Mouse (Mus musculus): ENCODE measurements at regions not wholly inside any gene's neighbourhood (a gene's known extent, or its start where the extent isn't known, plus 50 kb on each side); places are given as distances from the start of the nearest gene placed in this dataset.

GRCm38 (mm10) chr17:84129204-84129603, 58.5 kb downstream of the Zfp36l2 start:
- Histone ChIP-seq H3K27me3 (ENCODE audit: control insufficient read depth, insufficient read depth, low read length) (no peaks in the 10 kb centered on the region), H3K4me1 (ENCODE audit: control insufficient read depth, insufficient read depth, low read length) (no peaks in the 10 kb centered on the region; the same call in 1 of the 2 replicates), H3K9ac (ENCODE audit: low read depth, low read length) (no peak overlapping the region), H3K36me3 (ENCODE audit: control insufficient read depth, insufficient read depth, low read length) (no peaks in the 10 kb centered on the region), H3K9me3 (replicated peaks; ENCODE audit: control insufficient read depth, low read length) (no peaks in the 10 kb centered on the region), H3K4me3 (ENCODE audit: low read depth, low read length) (no peak overlapping the region), H3K27ac (ENCODE audit: low read depth, low read length) (no peak overlapping the region), H3K4me2 (no peak overlapping the region)
- no peak for ATAC-seq (replicated peaks; ENCODE audit: insufficient number of reproducible peaks, low FRiP score, low TSS enrichment)
- 68% methylated on average over 13 of the region's 13 CpGs for WGBS (ENCODE audit: insufficient replicate concordance)

- Histone ChIP-seq H3K36me3 (ENCODE audit: control insufficient read depth, insufficient read depth, low read length) (no peaks in the 10 kb centered on the region), H3K4me1 (ENCODE audit: control insufficient read depth, insufficient read depth, low read length) (no peaks in the 10 kb centered on the region; the same call in 1 of the 2 replicates), H3K9ac (ENCODE audit: low read depth, low read length) (no peak overlapping the region), H3K4me3 (ENCODE audit: low read depth, low read length) (no peak overlapping the region), H3K9me3 (replicated peaks; ENCODE audit: control insufficient read depth, low read length) (no peaks in the 10 kb centered on the region), H3K4me2 (no peak overlapping the region), H3K27ac (ENCODE audit: low read depth, low read length) (no peak overlapping the region), H3K27me3 (ENCODE audit: control insufficient read depth, insufficient read depth, low read length) (no peaks in the 10 kb centered on the region)
- no peak for ATAC-seq (replicated peaks; ENCODE audit: insufficient number of reproducible peaks, low FRiP score, low TSS enrichment)
- 72% methylated on average over 5 of the region's 5 CpGs for WGBS (ENCODE audit: insufficient replicate concordance)
Observed at GRCm38 (mm10) chr17:84128262-84128661, 59.5 kb downstream of the Zfp36l2 start.

- 58% methylated on average over 5 of the region's 5 CpGs for WGBS (ENCODE audit: insufficient replicate concordance)
- H3K9me3 ChIP-seq (replicated peaks; ENCODE audit: control insufficient read depth, low read length): no peaks in the 10 kb centered on the region
- H3K27me3 ChIP-seq (ENCODE audit: control insufficient read depth, insufficient read depth, low read length): no peaks in the 10 kb centered on the region
- ATAC-seq (replicated peaks; ENCODE audit: insufficient number of reproducible peaks, low FRiP score, low TSS enrichment): no peak
- no peaks in the 10 kb centered on the region; the same call in 1 of the 2 replicates for H3K4me1 ChIP-seq (ENCODE audit: control insufficient read depth, insufficient read depth, low read length)
- no peak overlapping the region for H3K9ac ChIP-seq (ENCODE audit: low read depth, low read length)
- H3K36me3 ChIP-seq (ENCODE audit: control insufficient read depth, insufficient read depth, low read length): no peaks in the 10 kb centered on the region
- H3K27ac ChIP-seq (ENCODE audit: low read depth, low read length): no peak overlapping the region
- H3K4me2 ChIP-seq: no peak overlapping the region
- H3K4me3 ChIP-seq (ENCODE audit: low read depth, low read length): no peak overlapping the region
Observed at GRCm38 (mm10) chr17:84126168-84126567, 61.6 kb downstream of the Zfp36l2 start.

GRCm38 (mm10) chr17:84123161-84123560, 64.6 kb downstream of the Zfp36l2 start:
- no peak for ATAC-seq (replicated peaks; ENCODE audit: insufficient number of reproducible peaks, low FRiP score, low TSS enrichment)
- Histone ChIP-seq H3K4me1 (ENCODE audit: control insufficient read depth, insufficient read depth, low read length) (0 out of 2 replicates have a peak, but pooled peaks cover 3% of the 10 kb centered on the region), H3K4me3 (ENCODE audit: low read depth, low read length) (no peak overlapping the region), H3K27ac (ENCODE audit: low read depth, low read length) (no peak overlapping the region), H3K36me3 (ENCODE audit: control insufficient read depth, insufficient read depth, low read length) (no peaks in the 10 kb centered on the region), H3K9me3 (replicated peaks; ENCODE audit: control insufficient read depth, low read length) (no peaks in the 10 kb centered on the region), H3K9ac (ENCODE audit: low read depth, low read length) (no peak overlapping the region), H3K4me2 (no peak overlapping the region), H3K27me3 (ENCODE audit: control insufficient read depth, insufficient read depth, low read length) (no peaks in the 10 kb centered on the region)
- 81% methylated on average over 2 of the region's 2 CpGs for WGBS (ENCODE audit: insufficient replicate concordance)

- Histone ChIP-seq H3K27ac (ENCODE audit: low read depth, low read length) (no peak overlapping the region), H3K9me3 (replicated peaks; ENCODE audit: control insufficient read depth, low read length) (no peaks in the 10 kb centered on the region), H3K36me3 (ENCODE audit: control insufficient read depth, insufficient read depth, low read length) (no peaks in the 10 kb centered on the region), H3K4me2 (no peak overlapping the region), H3K4me1 (ENCODE audit: control insufficient read depth, insufficient read depth, low read length) (peaks cover 3% of the 10 kb centered on the region; the same call in 1 of the 2 replicates), H3K4me3 (ENCODE audit: low read depth, low read length) (no peak overlapping the region), H3K27me3 (ENCODE audit: control insufficient read depth, insufficient read depth, low read length) (no peaks in the 10 kb centered on the region), H3K9ac (ENCODE audit: low read depth, low read length) (no peak overlapping the region)
- WGBS (ENCODE audit: insufficient replicate concordance): 75% methylated on average over 6 of the region's 6 CpGs
- no peak for ATAC-seq (replicated peaks; ENCODE audit: insufficient number of reproducible peaks, low FRiP score, low TSS enrichment)
Observed at GRCm38 (mm10) chr17:84122486-84123131, 65.1 kb downstream of the Zfp36l2 start.

- Histone ChIP-seq H3K27me3 (ENCODE audit: control insufficient read depth, insufficient read depth, low read length) (no peaks in the 10 kb centered on the region), H3K4me1 (ENCODE audit: control insufficient read depth, insufficient read depth, low read length) (peaks cover 3% of the 10 kb centered on the region; the same call in 1 of the 2 replicates), H3K4me3 (ENCODE audit: low read depth, low read length) (no peak overlapping the region), H3K9me3 (replicated peaks; ENCODE audit: control insufficient read depth, low read length) (no peaks in the 10 kb centered on the region), H3K27ac (ENCODE audit: low read depth, low read length) (no peak overlapping the region), H3K9ac (ENCODE audit: low read depth, low read length) (no peak overlapping the region), H3K36me3 (ENCODE audit: control insufficient read depth, insufficient read depth, low read length) (no peaks in the 10 kb centered on the region), H3K4me2 (no peak overlapping the region)
- ATAC-seq (replicated peaks; ENCODE audit: insufficient number of reproducible peaks, low FRiP score, low TSS enrichment): no peak
- WGBS (ENCODE audit: insufficient replicate concordance): 70% methylated on average over 6 of the region's 6 CpGs
Observed at GRCm38 (mm10) chr17:84121291-84121690, 66.5 kb downstream of the Zfp36l2 start.

- H3K4me3 ChIP-seq (ENCODE audit: low read depth, low read length): no peak overlapping the region
- 86% methylated on average over 16 of the region's 16 CpGs for WGBS (ENCODE audit: insufficient replicate concordance)
- H3K4me1 ChIP-seq (ENCODE audit: control insufficient read depth, insufficient read depth, low read length): peaks cover 8% of the 10 kb centered on the region; the same call in 1 of the 2 replicates
- no peaks in the 10 kb centered on the region for H3K9me3 ChIP-seq (replicated peaks; ENCODE audit: control insufficient read depth, low read length)
- no peak for ATAC-seq (replicated peaks; ENCODE audit: insufficient number of reproducible peaks, low FRiP score, low TSS enrichment)
- H3K27me3 ChIP-seq (ENCODE audit: control insufficient read depth, insufficient read depth, low read length): no peaks in the 10 kb centered on the region
- H3K36me3 ChIP-seq (ENCODE audit: control insufficient read depth, insufficient read depth, low read length): no peaks in the 10 kb centered on the region
- no peak overlapping the region for H3K27ac ChIP-seq (ENCODE audit: low read depth, low read length)
- H3K9ac ChIP-seq (ENCODE audit: low read depth, low read length): peak overlapping the region; percentile 4; the same call in 1 of the 2 replicates
- no peak overlapping the region for H3K4me2 ChIP-seq
Observed at GRCm38 (mm10) chr17:84119221-84120017, 68.3 kb downstream of the Zfp36l2 start.

GRCm38 (mm10) chr17:84118781-84119180, 69.0 kb downstream of the Zfp36l2 start:
- Histone ChIP-seq H3K9ac (ENCODE audit: low read depth, low read length) (no peak overlapping the region; the same call in 1 of the 2 replicates), H3K27me3 (ENCODE audit: control insufficient read depth, insufficient read depth, low read length) (no peaks in the 10 kb centered on the region), H3K4me1 (ENCODE audit: control insufficient read depth, insufficient read depth, low read length) (peaks cover 10% of the 10 kb centered on the region; the same call in 1 of the 2 replicates), H3K9me3 (replicated peaks; ENCODE audit: control insufficient read depth, low read length) (no peaks in the 10 kb centered on the region), H3K4me3 (ENCODE audit: low read depth, low read length) (no peak overlapping the region), H3K27ac (ENCODE audit: low read depth, low read length) (no peak overlapping the region), H3K36me3 (ENCODE audit: control insufficient read depth, insufficient read depth, low read length) (no peaks in the 10 kb centered on the region), H3K4me2 (no peak overlapping the region)
- WGBS (ENCODE audit: insufficient replicate concordance): 55% methylated on average over 1 of the region's 1 CpGs
- no peak for ATAC-seq (replicated peaks; ENCODE audit: insufficient number of reproducible peaks, low FRiP score, low TSS enrichment)
